Mouse (Mus musculus): ENCODE data around the gene Arhgap4.

The Arhgap4 gene

DNA sequence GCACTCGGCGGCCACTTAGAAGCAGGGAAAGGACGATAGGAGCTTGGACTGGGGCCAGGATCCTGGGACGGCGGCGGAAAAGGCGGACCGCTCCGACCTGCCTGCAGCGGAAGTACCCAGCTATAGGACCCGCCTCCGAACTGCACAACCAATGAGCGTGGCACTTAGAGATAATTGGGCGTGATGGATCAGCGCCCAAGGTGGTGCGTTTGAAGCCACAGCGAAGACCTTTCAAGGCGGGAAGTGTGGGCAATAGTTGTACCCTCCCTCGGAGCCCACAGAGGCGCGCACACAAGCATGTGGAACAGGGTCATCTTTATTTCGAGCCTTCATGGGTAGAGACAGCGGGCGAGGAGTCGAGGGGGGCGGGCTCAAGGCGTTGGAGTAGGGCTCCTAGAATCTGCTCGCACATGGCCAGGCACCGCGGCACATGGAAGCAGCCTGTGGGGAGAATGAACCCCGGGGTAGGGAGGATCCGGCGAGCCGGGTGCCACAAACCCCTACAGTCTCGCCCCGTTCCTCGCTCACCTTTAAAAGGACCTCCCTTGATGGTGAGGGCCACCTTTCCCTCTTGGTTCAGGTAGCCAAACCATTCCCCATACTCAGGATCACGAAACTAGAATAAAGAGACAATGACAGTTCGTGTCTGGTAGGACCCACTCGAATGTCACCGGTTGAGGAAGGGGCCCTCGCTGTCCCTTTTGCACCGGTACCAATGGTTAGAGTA is at the start of gene Arhgap4, which contains the start of gene Naa10:
Arhgap4 (minus strand) TSS at position 48 of the 727 bp plus-strand sequence.
Naa10 (minus strand) TSS at position 122 of the 727 bp plus-strand sequence.
- ATAC-seq (ENCODE audit: low TSS enrichment), result peak; percentile 97

DNA sequence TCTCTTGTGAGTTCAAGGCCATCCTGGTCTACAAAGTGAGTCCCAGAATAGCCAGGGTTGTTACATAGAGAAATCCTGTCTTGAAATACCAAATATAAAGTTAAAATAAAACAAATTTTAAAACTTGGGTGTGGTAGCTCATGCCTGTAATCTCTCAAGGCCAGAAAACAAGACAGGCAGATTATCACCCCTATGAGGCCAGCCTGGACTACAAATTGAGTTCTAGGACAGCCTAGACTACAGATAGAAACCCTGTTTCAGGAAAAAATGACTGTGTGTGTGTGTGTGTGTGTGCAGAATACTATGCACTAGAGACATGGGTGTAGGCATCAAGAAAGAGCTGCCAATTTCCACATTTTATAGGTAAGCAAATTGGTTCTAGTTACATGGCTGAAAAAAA is 49.1 kb upstream of the Arhgap4 start:
- ATAC-seq (ENCODE audit: low TSS enrichment), result no peak

DNA sequence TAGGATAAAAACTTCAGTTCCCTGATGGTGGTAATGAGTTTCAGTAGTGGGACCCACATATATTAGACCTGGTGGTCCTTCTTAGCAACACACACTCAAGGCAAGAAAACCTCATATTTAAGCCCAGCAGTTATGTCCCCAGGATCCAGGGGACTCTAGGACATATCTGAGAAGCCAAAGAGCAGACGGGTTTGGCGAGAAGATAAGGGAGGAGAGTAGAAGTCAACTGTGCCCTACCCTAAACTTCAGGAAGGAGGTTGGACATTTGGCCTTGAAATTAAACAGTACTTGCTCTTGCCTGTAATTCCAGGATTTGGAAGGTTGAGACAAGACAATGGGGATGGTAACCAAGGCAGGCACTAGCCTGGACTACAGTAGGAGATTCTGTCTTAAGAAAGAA is 48.1 kb upstream of the Arhgap4 start:
- ATAC-seq (ENCODE audit: low TSS enrichment), result no peak

DNA sequence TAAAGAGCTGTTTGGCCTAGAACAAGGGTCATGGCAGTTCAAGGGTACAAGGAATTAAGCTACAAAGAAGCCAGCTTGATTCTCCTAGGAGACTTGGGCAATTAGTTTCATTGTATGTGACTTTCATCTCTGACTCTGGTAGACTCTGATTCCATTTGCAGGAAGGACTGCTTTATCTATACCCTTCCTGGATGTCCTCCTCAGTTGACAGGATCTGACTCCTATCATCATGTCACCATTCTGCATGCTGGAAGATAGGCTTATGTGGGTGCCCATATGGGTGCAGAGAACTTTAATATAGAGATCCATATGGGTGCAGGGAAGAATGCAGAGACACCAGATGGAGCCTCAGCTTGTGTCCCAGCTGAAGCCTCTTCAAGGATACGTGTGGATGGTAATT is 47.5 kb upstream of the Arhgap4 start:
- no peak for ATAC-seq (ENCODE audit: low TSS enrichment)

DNA sequence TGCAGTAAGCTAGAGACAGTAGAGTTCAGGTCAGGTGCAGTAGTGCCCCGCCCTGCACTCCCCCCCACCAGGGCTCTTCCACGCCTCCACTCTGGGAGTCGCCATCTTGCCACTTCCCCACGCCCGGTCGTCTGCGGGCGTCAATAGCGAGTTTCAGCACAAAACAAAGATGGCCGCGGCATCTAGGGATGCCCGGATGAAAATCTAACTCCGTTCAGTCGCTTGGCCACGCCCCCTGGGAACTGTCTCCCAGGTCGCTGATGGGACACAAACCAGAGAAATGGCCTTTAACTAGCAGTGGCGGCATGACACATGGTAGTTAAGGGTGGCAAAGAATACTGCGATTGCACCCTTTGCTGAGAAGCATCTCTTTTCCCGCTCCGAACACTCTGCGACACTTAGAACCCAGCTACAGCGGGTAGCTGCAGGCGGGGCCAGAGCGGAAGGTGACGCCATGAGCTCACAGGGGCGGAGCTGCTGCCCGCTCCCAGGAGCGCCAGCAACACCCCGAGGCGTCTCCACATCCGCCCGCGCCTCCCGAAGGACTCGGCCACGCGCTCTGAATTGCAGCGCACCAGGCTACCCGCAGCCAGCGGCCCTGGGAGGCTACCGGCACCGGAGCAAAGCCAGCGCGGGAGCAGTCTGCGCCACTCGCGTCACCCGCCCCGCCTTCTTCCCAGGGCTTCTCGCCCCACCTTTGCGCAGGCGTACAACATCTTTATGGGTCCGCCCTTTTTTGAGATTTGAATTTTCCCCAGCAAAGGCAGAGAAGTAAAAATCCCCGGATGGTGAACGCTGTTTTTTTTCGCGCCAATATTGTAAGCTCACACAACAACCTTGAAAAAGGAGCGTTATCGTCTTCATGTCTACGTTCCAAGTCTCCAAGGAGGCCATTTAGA is 45.8 kb upstream of the Arhgap4 start:
- peak; percentile 79 for ATAC-seq (ENCODE audit: low TSS enrichment)

DNA sequence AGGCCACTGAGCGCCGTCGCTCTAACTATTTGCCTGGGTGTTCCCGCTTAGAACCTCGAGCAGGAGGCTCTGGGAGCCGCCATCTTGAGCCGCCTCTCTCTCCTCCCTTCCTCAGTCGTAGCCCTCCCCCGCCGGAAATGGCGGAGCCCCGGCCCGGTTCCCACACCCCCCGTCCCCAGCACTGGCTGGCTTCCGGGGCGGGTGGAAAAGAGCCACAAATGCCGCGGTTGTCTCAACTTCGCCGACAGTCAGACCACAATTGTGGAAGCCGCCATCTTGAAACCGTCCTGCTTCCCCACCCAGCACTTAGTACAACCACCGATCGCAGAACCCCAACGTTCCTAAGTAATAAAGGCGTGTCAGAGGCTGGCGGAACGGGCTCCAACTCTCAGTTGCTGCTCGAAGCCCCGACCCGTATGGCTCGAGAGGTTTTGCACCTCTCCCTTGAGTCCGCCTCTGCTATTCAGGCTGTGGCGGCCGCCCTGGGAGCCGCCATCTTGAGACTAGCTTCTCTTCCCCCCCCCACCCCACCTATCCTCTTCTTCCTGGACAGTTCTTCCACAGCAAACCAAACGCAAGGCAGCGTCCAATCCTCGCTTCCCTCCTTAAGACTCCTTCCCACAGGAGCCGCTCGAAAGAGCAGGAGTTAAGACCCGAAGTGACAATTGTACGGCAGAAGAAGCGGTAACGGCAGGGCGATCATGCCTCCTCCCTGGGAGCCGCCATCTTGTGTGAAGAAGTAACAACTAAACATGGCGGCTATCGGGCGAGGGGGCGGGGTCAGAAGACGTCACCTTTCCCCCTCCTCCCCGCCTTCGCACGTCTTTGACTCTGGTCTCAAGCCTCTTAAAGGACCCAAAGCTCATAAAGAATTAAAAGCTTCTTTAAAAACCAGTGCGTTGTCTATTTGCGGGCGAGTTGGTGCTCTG is 44.8 kb upstream of the Arhgap4 start, which contains the start of gene Hcfc1:
Hcfc1 (minus strand) TSS at position 110 of the 929 bp plus-strand sequence.
- peak; percentile 54 for ATAC-seq (ENCODE audit: low TSS enrichment)

DNA sequence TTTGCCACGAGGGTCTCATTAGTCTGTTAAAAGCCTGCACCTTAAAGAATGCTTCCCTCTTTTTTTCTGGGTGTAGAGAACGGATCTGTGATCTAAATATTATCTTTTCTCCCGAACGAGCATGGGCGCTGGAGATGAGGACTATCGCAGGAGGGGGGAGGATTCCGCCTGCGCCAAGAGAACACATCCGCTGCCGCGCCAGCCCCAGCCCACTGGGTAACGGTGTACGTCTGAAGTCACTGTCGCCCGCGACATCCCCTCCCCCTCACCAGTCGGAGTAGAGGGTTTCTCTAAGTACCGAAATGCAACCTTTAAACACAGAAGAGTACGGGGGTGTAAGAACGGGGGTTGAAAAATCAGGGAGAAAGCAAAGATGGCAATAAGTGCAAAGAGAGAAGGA is 43.6 kb upstream of the Arhgap4 start:
- ATAC-seq (ENCODE audit: low TSS enrichment), result no peak

DNA sequence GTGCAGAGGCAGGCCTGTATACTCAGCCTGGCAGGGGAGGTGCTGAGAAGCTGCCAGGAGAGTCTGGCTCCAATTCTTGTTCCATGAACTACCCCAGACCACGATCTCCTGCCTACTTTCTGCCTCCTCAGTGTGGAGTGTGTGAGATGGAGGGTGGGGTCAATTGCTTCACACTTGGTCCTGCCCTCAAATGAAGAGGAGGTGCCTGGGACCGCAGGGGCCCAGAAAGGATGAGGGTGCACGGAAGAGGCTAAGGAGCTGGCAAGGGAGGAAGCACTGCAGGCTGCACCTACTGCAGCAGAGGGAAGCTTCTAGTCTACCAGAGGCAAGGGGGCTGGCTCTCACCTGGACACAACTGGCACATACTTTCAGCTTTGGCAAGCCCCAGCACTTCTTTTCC is 42.7 kb upstream of the Arhgap4 start:
- ATAC-seq (ENCODE audit: low TSS enrichment), result no peak

DNA sequence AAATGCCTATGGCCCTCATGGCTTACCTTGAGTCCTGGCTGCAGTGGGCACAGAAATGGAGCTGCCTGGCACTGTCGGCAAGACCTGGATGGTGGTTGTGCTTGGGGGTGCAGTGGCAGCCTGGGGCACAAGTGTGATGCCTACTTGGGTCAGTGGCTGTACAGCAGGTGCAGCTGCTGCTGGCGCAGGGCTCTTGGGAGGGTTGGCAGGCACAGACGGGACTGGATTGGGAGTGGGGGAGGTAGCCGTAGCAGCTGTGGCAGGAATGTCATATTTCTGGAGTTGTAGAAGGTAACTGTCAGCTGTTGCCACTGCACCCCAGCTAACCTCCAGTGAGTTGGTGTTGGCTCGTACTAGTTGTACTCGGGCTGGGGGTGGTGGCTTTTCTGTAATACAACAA is 33.3 kb upstream of the Arhgap4 start:
- ATAC-seq (ENCODE audit: low TSS enrichment), result no peak

DNA sequence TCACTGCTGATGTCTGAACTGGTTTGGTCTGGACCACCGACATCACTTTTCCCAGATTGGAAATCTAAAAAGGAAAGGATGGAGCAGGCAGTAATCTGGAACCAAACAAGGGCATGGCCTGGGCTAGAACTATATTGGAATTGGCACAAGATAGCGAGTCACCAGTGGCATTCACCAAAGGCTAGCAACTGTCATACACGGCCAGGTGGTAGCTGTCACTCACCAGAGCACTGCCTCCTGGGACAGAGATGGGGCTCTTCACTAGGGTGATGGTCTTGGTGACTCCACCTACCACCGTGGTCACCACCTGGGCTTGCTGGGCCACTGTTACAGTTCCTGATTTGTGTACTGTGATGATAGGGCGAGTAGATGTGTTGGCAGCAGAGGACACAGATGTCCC is 30.9 kb upstream of the Arhgap4 start:
- ATAC-seq (ENCODE audit: low TSS enrichment), result no peak

DNA sequence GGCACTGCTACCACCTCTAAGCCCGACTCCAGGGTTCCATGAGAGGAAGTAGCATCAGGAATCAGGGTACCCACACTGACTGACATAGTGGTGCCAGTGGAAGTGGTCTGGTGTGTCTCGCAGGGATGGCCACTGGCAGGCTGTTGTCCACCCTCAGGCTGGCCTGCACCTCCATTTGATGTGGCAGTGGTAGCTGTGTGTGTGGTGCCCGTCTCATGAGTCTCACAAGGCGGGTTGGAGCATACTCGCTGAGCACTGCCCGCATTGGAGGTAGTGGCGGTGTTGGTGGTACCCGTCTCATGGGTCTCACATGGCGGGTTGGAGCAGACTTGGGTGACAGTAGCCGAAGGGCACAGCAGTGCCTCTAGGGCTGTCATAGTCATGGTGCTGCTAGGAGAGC is 27.7 kb upstream of the Arhgap4 start:
- ATAC-seq (ENCODE audit: low TSS enrichment), result no peak

DNA sequence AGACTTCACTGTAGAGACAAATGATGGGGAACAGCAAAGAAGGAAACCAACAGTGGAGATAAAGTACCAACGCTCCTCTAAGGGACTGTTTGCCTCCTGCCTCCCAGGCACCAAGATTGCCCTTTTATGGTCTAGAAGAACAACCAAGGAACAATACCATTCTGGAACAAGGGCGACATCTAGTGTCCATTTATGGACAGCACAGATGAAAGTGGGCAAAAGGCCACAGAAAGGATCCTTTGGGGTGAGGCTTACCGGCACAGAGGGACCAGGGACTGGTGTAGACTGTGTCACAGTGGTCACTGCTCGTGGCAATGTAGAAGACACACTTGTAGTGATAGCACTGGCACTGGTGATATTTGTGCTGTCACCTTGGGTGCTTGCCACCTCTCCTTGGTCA is 27.0 kb upstream of the Arhgap4 start:
- peak; percentile 78 for ATAC-seq (ENCODE audit: low TSS enrichment)

DNA sequence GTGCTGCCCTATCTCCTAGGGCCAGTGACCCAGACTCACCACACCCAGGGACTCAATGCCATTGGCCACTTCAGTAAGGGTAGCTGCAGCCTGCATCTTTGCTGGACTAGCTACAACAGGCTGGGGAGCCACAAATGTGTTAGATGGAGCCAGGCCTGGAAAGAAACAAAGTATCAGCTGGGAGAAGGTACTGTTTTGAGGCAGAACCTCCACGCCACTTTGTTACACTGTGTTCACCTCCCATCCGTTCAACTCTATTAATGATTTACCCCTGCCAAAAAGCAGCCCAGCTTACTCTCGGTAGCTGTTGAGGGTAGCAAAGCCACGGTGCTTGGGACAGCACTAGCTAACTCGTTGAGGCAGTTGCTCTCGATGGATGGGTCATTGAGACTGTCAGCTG is 25.2 kb upstream of the Arhgap4 start:
- no peak for ATAC-seq (ENCODE audit: low TSS enrichment)

DNA sequence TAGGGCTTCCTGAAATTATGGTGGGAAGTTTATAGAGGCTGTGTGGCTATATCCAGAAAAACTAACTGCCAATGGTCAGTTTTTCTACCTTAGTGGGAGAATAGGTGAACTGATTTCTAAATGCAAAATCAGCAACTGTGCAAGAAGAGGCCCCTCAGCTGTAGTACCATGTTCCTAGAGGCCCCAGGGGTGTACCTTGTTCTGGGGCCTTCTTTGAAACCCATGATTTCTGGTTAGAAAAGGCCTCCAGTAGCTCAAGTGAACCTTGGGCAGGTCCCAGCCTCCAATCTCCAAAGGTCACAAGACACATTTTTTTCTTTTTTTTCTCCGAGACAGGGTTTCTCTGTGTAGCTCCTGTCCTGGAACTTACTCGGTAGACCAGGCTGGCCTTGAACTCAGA is 20.6 kb upstream of the Arhgap4 start:
- no peak for ATAC-seq (ENCODE audit: low TSS enrichment)

DNA sequence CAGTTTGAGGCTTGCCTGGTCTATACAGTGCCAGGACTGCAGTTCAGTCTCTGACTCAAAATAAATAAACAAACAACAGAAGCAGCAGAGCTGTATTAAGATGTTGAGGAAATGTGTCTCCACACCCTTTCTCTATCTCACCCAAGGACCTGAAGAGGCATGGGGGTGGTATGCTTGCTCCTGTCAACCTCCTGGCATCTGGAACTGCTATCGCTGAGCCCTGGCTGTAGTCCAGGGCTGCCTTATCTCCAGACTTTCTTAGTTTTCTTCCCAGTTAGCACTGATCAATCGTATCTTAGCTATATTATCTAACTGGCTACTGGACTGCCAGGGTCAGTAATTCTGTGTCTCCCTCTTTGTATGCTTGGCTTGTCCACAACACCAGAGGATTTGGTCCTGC is 20.2 kb upstream of the Arhgap4 start:
- ATAC-seq (ENCODE audit: low TSS enrichment), result no peak

DNA sequence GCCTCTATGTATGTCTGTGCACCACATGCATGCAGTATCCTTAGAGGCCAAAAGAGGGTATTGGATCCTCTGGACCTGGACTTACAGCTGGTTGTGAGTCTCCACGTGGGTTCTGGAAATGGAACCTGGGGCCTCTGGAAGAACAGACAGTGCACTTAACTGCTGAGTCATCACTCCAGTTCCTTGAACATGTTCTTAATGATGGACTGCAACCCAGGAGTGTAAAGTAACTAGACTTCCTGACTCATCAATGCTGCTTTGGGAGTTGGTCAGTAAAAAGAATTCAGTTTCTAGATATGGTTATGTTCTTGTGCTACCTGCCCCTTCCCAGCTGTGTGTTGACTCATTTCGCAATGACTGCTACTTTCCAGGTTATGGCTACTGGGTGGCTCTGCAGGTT is 10.2 kb upstream of the Arhgap4 start:
- ATAC-seq (ENCODE audit: low TSS enrichment), result no peak

DNA sequence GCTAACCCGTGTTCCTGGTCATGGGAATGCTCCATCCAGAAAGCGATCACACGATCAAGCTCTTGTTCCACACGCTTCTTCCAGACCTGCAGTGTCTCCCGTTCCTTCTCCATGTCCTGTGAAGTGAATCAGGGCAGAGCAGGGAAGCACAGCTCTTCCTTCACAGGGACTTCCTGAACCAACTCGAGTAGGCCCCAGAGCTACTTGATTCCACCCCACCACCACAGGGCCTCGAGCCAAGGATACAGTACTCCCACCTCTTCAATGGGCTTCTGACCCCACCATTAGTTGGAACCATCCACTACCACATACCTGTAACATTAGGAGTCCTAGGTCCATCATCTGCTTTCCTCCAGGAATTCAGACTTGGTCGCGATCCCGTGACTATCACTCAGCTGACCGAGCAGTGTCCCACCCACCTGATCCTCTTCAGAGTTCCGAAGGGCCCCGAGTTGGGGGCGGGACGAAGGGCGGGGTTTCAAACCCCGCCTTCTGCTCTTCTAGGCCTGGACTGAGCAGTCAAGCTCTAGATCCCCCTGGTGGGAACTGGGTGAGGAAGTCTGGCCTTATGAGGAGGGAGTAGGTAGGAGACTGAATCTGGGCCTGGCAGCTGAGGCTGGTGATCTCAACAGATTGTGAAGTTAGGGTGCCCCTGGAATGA is 8.9 kb upstream of the Arhgap4 start, which contains the start of gene Renbp:
Renbp (minus strand) TSS at position 449 of the 661 bp plus-strand sequence.
- no peak for ATAC-seq (ENCODE audit: low TSS enrichment)

DNA sequence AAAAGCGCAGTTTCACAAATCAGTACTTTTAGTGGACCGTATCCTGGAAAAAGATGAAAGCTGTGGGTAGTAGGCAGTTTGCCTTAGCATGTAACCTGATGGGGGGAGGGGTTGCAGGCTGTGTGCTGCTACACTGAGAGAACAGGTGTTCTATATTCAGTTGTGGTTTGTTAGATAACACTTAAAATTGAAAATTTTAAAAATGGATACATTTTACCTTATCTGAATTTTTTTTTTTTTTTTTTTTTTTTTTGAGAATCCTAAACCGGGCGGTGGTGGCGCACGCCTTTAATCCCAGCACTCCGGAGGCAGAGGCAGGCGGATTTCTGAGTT is 846 bp upstream of the Arhgap4 start:
- ATAC-seq (ENCODE audit: low TSS enrichment), result no peak

DNA sequence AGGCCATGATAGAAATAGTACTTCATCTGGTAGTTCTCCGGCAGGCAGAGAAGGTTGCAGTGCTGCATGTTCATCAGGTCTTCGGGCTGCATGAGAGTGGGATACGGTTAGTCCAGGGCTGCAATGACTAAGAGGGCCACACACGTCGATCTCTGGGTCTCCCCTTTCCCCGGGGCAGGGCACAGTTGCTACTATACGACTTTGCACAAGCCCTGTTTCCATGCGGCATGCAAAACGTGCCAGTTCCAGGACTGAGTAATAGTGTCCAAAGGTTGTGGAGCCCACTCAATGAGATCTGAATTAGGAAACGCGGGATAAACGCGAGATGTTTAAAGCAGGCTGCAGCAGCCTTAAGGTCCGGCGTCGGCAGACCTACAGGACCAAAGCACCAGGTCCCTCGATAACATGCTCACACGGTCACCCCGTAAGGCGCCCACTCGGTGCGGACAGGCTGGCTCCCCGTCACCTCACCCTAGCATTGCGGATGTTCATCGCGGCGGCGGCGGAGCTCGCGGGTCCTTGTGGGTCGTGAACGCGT is 316 bp downstream of the Arhgap4 start:
- ATAC-seq (ENCODE audit: low TSS enrichment), result peak; percentile 48; the same call in 1 of the 2 replicates

DNA sequence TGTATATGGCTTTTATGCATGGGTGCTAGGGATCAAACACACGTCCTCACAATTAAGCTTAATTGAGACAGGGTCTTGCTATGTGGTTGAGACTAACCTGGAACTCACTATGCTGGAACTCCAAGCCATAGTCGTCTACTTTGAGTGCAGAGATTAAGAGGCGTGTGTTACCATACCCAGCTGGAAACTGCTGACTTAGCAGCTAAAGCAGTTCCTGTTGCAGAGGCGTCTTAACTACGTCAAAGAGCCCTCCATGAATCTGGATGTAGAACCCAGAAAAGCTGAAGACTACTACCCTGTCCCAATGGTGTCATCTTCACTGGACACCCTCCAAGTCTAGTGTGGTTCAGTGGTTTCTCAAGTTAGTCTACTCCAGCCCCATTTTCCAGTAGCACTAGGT is 3.0 kb downstream of the Arhgap4 start:
- no peak for ATAC-seq (ENCODE audit: low TSS enrichment)

DNA sequence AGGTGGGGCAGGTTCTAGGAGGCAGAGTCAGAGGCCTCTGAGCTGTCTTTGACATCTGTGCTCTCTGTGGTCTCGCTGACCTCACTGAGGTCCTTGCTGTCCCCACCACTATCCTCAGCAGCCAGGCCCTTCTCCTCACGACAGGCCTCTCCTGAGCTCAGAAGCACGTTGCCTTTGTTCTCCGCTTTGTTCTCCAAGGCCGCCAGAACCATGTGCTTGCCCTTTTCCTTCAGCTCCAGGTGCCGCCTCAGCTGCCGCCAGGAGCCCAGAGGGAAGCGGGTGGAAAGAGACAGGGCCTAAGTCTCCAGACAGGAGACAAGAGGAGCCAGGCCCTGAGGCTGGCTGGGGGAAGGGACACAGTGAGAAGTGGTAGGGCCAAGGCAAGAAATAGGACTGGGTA is 4.7 kb downstream of the Arhgap4 start:
- ATAC-seq (ENCODE audit: low TSS enrichment), result no peak
